Mouse (Mus musculus) MN1 (cell line): Measurements from ENCODE around the gene Smug1.

Experiments used
- DNase-seq: peaks from one replicate; pipeline ENCODE4 v3.0.0-alpha.2; 2016; ENCODE audit warnings: low spot score

The Smug1 gene

DNA sequence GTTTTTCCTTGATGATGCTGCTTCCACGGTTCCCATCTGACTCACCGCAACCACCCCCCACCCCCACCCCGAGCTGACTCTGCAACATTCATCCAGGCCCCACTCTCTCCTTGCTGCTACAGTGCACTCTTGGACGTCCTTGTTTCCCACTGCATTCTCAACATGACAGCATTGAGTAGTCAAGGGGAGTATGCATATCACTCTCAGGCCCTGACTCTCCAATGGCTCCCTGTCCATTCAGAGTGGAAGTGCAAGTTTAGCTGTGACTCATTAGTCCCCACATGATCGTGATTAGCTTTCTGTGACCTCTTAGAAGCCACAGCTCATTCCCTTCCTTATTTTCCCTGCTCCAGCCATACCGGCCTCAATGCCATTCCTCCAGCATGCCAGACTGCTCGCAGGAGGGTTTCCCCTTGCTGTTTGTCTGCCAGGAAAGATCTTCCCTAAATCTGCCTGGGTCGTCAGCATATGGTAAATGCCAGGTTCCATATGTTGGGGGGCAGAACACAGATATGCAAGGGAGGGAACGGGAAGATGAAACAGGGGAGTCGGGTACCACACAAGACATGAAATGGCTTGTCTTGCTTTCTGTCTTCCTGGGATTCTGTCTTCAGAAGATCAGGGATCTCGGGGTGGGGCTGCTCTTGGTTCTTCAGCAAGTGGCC is 21.1 kb downstream of the Smug1 start:
- DNase-seq, result no peak

DNA sequence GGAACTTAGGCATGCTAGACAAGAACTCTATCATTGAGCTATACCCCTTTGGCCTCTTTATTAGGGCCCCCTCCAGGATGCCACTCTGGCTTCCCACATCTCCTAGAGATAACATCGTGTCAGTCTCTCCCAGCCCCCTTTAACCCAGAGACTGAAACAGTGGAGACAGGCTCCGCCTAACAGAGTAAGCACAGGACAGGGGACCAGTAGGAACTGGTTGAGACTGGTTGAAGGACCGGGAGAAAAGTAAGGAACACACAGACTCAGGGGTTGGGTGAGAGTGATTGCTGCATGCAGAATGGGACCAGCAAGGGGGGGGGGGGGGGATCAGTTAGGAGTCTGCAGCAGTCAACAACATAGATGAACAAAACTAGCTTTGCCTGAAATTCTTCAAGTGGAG is 22.7 kb downstream of the Smug1 start:
- no peak for DNase-seq

DNA sequence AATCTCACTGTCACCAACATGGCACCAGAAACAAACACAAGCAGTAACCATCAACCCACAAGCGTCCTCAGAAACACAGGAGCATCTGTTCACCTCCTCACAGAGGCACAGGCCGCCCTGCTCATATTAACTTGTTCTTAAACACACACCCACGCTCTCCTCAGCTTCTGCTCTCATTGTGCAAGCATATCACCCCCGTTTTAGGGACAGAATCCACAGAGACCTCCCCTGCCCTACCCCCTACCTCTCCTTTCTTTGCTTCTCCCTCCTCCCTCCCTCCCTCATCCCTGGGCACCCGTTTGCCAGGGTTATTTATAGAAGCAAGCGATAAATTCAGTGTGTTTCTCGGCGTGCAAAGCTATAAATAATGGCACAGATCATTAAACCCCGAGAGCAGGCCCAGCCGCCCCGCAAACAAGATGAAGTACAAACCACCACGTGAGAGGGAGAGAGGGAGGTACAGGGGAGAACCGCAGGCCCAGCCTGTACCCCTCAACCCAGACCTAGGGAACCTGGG is 31.4 kb downstream of the Smug1 start:
- no peak for DNase-seq

DNA sequence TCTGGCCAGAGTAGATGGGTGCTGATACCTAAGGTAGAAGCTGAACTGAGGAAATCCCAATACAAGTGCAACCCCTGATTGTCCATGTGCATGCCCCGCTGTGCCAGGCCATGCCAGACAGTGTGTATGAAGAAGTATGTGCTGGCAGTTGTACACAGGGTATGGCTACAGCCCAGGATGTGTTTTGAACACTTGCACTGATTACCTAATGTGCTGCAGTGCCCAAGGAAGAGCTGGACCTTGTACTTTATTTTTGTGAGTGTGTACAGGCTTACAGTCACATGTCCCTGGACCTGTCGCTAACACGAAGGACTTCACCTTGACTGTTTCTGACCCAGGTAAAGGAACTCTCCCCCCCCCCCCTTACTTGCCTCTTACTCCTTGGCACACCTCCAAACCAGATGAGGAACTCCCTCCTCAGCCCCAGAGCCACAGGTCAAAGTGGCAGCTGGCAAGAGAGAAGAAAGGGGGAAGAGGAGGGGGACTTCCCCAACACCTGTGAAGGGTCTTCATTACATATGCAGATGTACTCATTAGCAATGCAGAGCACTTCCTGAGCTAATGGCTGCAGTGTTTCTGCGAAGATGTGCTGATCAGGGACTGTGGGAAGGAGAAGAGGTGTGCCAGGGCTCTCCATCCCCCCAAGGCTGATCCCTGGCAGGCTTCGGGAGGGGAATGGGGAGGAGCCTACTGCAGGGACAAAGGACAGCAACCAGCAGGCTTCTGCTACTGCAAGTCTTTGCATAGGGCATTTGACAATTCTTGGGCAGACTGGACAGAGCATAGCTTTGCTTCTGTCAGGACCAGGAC is 32.4 kb downstream of the Smug1 start:
- peak; percentile 59 for DNase-seq

DNA sequence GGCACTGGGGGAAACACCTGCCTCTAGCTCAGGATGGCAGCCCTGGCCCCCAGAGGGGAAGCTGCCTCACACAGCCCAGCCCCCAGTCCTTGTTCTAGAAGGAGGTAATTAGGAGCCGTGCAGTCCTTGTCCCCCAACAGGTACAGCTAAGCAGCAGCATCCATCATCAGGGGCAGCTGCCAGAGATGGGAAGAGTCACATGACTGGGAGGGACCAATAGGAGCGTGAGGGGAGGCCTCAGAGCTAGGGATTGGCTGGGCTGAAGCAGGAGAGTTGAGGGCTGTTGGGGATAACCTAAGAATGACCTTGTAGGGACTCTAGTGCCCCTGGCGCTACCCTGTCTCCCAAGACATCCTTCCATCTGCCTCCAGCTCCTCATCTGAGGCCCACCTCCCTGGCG is 33.1 kb downstream of the Smug1 start:
- DNase-seq, result peak; percentile 69

DNA sequence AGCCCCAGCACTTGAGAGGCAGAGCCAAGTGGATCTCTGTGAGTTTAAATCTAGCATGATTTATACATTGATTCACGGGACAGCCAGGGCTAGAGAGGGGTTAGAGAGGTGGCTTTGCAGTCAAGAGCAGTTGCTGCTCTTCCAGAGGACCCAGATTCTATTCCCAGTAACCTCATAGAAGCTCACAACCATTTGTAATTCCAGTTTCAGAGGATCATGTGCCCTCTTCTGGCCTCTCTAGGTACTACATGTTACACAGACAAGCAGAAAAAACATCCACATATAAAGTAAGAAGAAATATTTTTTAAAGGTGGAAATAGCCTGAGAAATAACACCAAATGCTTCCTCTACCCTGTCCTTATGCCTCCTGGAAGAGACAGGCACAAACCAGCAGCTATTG is 36.2 kb downstream of the Smug1 start:
- DNase-seq, result peak; percentile 46

DNA sequence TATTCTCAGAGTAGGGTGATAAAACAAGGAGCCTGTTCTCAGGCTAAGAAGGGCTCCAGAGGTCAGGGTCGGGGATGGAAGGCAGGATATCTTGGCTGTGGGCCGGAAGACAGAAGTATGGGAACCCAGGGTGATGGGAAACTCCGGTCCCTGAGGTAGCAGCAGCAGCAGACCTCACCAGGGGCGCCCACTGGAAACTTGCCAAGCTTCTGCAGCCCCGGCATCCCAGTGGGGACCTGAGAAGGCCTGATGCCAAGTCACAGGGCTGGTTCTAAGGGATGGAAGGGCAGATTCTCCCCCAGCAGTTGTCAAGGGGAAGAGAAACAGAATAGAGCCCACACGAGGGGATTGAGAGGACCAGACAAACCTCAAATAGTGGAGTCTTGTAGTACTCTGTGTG is 37.6 kb downstream of the Smug1 start:
- DNase-seq, result peak; percentile 57

DNA sequence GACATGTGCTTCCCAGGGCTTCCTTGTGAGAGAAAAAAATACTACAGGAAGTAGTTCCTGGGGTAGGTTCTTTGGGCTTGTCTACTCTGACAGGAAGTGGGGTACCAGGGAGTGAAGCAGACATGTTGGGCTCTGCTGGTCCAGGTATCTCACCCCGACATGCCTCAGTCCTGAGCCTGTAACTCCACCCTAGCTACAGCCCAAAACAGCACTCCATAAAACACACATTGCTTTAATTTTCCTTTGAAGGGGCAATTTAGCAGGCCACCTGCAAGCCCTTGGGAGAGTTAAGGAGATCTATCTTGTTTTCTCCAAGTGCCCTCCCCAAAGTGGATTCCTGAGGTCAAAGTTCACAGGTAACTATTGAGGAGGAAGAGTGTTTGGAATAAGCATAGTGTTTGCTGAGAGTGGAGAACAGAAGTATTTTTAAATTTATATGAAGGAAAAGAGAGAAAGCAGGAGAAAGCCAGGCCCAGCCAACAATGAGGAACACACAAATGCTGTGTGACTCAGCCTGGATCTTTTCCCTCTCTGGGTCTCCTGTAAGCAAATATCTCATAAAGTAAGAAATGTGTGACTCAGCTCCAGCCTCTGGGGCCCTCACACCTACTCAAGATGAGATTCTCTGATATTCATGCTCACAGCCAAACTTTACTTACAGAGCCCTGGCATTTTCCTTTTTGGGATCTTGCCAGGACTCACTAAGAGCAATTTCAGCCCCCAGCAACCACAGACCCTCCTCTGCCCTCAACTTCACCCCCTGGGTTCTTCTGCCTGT is 38.6 kb downstream of the Smug1 start:
- peak; percentile 55 for DNase-seq

DNA sequence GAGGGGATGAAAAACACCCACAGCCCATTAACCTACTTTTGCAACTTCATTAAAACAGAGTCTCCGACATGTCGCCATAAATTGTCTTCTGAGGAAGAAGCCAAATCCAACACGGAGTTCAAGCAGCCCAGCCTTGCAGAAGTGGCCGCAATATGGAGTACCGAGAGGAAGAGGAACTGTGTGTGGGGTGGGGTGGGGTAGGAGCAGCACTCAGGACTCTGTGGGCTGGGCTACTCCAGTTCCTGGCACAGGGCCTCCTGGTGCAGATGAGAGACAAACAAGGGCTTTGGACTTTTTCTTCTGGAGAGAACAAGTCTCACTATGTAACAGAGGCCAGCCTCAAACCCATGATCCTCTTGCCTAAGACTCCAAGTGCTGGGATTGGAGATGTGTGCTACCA is 40.9 kb downstream of the Smug1 start:
- no peak for DNase-seq

DNA sequence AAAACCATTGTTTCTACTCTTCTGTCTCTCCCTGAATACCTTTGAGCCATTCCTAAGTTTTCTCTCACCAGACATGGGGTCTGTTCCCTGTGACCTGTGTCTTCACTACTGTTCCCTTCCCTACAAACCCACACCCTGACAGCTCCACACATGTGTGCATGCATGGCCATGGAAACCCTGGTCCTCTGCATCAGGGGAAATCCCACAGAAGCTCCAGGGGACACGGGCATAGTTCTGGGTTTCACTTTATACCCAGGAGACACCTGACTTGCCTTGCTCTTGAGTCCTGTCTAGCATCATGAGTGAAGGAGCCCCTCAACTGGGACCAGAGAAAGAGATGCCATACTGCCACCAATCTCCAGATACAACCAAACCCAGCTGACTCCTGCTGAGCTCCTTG is 42.6 kb downstream of the Smug1 start:
- no peak for DNase-seq

DNA sequence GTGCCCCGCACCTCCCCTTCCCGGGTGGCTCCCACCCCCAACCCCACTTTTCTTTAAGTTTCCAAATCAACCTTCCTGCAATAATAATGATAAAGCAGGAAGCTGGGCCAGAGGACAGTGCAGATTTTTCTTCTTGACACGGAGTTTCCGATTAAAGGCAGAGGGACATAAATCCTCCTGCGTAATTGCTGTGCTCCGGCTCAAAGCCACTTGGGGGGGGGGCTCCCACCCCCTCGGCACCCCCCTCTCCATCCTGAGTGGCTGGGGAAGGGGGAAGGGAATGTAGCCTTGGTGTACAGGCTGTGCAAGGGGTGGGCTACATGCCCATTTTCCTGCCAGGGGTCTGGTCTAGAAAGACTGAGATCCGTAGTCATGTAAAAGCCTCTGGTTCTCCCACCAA is 43.5 kb downstream of the Smug1 start:
- no peak for DNase-seq

DNA sequence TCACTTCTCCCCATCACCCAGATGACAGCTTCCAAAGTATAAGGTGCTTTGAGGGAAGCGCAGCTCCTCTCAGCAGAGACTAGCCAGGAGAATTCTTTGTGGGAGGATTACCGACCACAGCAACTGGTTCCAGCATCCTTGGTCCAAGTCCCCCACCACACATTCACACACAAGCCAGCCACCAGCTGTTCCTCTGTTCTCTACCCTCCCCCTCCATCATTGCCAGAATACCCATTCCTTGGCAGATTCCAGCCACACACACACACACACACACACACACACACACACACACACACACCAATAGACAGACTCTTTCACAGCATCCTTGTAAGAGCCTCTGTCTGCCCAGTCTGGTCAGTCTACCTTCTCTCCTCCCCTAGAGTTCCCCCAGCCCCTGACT is 44.5 kb downstream of the Smug1 start:
- no peak for DNase-seq

DNA sequence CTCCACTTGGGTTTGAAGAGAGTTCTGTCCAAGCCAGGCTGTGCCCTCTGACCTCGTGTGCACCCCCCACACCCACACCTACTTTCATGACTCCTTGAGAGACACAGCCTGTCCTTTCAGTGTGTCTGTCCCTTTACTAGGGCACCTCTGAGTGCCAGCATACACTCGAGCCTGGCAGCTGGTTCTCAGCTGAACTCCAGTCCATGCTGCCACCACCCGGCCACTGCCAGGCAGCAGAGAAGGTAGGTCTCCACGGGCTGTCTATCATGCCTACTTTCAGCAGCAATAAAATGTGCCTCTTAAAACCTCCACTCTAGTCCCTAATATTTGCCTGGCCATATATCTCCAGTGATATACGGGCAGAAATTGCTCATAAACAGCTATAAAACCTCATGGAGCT is 45.5 kb downstream of the Smug1 start:
- peak; percentile 66 for DNase-seq

DNA sequence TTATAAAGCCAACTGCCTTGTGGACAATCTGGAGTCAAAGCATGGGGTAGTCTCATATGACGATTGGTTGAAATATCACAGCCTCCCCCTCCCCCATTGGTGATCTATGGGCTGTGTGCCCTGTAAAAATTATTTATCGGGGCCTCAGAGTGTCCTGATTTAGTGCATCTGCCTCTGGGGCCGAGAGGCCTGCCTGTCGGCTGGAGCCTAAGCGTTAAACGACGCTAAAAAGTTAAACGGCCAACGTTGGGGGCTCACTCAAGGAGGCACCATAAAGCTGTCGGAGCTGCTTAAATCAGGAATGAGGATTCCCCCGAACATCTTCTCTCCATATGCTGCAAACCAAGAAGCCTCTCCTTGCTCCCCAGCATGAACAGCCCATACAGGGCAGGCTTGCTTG is 46.3 kb downstream of the Smug1 start:
- no peak for DNase-seq

DNA sequence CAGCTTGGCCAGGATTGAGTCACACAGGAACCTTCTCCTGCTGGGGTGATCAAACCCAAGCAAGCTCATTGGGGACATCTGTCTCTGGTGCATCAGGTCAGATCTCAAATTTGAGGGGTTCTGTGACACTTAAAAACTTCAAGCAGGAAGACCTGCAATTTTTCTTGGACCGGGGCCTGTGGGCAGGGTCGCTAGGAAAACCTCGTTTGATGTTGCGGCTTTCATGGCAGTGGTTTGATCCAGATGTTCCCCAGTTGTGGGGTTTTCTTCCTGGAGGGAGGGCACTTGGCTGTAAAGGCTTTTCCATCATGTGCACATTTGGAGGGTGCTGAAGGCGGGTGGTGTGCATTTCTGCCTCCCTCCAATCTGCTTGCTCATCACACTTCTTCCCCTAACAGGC is 51.2 kb downstream of the Smug1 start:
- no peak for DNase-seq

DNA sequence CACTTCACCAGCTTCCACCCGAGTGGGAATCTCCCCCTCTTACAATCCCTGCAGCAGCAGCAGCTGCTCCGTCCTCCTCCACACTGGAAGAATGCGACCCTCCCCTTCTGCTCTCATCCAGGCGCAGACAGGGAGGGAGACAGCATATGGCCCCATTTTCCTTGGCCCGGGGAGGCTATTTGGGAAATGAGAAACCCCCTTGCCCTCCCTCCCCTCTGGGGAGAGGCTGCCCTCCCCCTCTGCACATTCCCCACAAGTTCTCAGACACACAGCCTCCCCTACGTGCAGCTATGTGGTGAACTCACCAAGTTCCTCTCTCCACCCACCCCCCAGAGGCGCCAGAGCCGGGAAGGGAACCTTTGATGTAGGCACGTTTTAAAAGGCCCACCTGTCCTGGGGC is 51.6 kb downstream of the Smug1 start:
- no peak for DNase-seq

DNA sequence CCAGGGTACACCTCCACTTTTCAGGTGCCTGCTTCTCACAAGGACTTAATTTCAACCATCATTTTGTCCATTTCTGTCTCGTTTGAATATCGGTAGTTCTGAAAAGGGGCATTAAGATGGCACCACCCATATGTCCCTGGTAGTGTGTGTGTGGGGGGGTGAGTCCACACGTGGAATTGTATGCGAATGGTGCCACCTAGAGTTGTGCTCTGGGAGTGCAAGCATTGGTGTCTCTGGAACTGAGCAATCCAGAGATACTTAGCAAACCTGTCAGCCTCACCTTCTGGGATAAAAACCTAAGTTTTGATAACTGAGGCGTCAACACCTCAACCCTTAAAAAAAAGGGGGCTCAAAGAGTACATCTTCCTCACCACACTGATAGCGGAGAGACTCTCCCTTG is 53.8 kb downstream of the Smug1 start:
- no peak for DNase-seq

DNA sequence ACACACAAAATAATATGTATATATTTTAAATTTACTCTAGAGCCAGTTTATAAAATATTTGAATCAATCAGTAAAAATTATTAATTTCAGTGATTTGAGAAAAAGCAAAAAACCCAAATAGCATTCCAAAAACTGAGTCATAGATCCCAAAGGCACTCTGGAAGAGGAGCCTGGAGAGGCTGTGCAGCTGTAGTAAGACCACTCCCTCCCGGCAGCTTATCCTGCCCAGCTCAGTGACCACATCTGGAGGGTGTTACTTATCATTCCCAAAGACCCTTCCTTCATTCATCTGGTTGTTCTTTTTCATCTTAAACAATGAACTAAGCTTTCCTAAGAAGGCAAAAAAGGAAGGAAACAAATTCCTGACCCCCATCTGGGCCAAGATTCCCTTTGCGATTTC is 54.6 kb downstream of the Smug1 start:
- no peak for DNase-seq

DNA sequence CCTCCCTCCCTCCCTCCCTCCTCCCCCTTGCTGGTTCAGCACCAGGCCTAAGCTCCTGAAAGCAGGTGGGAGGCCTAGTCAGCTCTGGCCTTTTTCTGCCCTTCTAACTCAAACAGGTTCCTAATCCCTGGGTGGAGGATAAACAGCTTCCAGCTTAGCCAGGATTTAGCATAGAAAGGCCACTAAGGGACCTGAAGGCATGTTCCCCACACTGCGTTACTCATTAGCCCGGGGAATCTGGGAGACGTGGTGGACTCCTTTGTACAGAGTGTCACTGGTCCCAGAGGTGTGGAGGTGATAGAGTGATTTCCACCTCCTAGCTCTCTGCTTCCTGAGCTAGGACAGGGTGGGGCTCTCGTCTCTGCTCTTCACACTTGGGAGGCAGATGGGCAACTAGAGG is 57.0 kb downstream of the Smug1 start:
- DNase-seq, result no peak

DNA sequence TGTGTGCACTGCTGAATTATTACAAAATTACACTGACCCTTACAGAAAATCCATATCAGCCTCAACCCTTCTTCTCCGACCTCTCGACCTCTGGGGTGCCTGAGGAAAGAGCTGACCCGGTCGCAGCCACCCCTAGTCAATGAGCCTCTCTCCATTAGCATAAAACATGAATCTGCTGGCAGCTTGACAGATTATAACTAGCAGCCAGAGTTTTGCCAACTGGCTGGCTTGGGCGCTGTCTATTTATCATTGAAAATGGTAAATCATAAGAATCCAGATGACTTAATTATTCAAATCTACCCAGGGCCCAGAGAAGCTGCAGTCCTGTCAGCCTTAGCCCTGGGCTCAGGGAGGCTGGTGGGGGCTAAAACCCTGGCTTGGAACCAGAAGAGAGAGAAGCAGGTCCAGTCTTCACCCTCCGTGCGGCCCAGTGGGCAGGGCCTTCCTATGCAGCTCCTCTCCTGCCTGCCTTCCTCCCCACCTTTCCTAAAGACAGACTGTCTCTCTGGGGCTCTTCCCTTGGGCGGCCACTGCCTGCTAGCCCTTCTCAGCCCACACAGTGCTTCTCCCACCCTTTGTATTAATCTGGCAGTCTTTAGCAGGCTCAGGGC is 58.7 kb downstream of the Smug1 start:
- no peak for DNase-seq

DNA sequence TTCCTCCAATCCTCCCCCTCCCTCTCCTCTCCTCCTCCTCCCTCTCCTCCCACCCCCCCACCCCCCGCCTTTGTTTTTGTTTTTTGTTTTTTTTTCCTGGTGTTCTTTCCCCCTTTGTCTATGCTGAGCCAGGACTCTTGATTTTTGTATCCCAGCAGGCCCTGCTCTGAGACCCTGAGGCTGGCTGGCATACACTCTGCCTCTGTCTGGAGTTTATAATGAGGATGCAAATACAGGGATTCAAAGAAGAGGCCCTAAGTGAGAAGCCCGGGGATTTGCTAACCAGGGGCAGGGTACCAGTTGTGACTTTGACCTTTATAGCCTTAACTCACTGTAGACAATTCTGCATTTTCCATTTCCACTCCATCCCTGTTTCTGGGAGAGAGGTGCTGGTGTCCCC is 60.7 kb downstream of the Smug1 start:
- no peak for DNase-seq
